Mouse (Mus musculus) retina, postnatal 7 days (tissue): ENCODE measurements around the gene Gmds.

Experiments used
- DNase-seq: peaks from one replicate; pipeline ENCODE4 v3.0.0-alpha.2; 2012; ENCODE audit warnings: low read depth, low spot score

The Gmds gene

DNA sequence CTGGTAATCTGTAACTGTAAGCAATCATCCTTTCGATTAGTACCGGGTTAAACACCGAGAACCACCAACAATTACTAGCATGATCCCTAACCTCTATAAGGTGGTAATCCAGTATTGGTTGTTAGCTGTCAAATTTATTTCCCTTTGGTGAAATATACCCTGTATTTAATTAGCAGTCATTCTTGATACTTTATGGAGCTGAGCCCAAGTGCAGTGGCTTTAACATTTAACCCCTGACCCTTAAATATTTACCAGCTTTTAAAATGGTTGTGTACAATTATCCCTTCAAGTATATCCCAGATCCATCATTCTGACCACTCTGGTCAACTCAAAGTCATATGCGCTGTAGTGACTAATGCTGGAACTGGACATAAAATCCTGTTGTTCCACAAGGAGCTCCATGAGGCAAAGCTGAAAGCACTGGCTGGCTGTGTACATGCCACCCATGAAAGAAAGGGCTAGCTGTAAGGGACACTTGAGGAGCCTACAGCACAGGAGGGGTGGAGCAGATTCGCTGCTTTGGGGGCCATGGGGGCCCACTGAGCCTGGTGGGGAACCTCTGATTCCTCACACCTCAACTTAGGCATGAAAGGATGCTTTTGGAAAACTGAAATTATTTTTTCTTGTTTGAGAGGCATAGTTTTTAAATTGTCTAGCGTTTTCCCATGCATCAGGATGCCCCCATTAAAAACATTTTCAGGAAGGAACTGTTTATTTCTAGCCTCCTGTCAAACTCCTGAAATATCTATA is 312.1 kb downstream of the Gmds start:
- no peak for DNase-seq

DNA sequence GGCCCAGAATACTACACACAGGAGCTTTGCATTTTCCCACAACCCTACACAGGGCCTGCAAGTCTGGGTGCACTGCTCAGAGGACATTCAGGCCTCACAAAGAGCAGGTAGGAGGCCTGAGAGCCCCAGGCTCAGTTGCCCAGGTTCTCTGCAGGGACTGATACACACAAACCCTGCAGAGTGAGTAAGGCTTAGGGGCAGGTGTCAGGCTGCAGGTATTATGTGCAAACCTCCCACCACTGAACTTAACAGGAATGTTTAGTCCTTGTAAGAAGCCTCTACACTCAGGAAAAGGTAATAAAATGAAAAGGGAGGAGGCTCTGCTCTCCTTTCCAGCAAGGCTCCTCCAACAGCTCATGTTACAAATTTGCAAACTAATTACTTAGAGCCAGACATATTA is 313.7 kb downstream of the Gmds start:
- DNase-seq, result no peak

DNA sequence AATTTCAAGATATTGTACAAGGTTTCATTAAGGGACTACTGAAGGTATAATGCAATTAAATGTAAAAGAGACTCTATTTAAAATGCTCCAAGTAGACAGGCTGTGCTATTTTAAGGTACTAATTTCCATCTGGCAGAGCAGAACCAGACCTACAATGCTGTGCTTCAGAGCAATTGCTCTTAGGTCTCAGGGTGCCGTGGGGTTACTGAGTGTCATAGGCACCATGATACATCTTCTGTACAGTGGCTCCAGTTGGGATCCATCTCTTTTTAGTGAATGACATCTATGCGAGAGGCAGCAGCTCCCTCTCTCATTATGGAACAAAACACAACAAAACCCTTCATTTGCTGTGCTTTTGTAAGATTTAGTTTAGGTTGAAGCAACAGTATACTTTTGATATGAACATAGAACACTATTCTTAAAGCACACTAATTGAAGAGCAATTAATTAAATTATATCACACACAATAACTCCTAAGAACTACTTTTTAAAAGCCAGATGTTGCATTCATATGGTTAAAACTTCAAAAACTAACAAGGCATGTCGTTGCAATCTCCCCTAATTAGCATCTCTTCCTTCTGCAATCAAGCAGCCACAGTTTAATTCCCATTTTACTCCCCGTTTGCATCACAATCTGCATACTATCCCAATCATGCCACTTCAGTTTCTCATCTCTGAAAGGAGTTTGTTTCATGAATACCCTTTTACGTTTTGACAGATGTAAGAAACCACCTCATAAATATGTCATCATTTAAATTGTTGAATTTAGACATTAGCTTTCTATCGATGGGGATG is 317.9 kb downstream of the Gmds start:
- DNase-seq, result no peak

DNA sequence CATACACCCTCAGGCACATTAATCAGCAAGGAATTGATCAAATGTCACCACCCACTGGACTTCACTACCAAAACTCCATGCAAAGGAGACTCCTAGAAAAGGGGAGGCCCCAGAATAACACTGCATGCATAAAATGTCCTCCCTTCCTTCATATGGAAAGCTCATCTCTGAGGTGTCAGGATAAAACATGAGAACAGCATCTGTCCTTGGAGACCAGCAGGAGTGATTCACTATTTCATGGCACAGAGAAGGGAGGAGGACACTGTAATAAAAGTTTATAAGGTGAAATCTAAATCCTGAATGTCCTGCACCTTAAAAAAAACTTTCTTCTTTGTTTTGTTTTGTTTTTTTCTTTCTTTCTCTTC is 319.3 kb downstream of the Gmds start:
- no peak for DNase-seq

DNA sequence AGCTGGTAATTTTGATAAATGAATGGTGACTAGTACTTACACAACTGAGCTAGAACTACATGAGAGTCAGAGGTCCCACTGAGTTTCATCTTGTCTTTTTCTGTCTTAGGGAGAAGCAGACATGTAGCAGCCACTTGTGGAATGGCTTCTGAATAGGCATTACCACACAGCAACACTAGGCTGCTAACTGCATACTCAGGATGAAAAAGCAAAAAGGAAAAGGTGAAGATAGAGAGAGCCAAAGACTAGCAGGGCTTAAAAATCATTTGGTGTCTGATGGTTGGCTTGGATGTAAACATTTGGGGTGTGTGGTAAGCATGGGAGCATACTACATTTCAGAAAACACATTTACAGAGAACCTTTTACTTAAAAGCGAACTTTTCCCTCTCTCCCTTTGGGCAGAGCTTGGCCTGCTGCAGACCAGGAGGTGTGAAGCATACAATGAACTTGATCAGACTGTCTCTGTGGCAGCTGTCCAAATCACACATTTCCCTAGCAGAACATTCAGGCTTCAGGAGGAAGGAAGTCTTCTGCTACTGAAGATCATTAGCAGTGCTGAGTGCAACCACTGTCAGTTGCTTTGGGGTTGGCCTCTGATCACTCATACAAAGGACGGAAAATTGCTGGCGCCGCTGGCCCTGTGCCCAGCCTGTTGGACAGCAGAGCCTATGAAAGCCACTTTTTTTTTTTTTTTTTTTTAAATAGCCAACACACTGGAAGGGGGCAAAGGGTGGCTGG is 319.9 kb downstream of the Gmds start:
- peak; percentile 11 for DNase-seq

DNA sequence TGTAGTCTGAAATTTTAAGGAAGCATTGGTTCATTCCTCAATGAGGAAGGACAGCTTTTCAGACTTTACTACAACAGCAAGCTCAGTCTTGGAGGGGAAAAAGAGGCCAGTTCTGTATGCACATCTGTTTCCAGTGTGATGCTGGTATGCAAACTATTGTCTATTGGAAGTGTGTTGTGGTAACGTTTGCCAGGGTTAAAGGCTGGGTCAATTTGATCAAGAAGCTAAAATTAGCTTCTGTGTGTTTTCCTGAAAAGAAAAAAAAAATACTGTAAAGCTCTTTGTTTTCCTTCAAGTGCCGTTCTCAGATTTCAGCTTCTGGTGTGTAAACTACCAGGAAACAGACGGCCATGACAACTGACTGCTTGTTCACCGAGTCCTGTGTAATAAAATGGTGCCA is 329.7 kb downstream of the Gmds start:
- DNase-seq, result no peak

DNA sequence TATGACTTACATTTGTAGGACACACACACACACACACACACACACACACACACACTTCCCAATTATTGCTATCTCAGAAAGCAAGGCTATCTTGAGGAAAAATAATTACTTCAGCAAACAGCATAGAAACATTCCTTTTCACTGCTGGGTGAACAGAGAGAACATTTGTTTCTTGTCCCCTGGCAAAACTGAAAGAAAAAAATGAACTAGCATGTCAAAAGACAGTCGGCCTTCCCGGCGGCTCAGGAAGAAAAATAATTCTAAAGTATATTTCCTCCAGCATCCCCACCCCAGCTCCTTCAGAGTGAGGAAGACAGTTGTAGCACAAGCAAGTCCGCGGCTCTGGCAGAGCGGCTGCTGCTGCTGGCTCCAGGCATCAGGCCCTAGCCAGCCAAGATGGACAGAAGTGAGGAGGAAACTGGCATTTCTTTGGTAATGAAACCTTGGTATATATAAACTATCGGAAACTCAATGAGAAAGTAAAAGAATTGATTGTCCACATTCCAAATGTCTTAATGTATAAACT is 330.4 kb downstream of the Gmds start:
- no peak for DNase-seq

DNA sequence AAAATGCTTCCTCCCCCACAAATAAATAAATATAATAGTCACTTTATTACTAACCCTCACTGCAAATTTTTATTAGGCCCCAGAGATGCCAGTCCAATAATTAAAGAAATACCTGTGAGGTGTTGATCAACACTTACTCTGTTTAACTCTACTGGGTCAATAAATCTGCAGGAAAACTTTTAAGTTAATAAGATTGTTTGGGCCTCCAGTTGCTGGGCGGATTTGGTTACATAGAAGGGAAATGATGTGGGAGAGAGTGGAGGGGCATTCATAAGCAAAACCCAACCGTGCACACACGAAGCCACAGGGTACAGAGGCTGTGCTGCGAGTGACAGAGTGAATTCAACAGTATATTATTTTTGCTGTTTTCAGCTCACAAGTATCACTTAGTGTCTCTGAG is 345.1 kb downstream of the Gmds start:
- no peak for DNase-seq

DNA sequence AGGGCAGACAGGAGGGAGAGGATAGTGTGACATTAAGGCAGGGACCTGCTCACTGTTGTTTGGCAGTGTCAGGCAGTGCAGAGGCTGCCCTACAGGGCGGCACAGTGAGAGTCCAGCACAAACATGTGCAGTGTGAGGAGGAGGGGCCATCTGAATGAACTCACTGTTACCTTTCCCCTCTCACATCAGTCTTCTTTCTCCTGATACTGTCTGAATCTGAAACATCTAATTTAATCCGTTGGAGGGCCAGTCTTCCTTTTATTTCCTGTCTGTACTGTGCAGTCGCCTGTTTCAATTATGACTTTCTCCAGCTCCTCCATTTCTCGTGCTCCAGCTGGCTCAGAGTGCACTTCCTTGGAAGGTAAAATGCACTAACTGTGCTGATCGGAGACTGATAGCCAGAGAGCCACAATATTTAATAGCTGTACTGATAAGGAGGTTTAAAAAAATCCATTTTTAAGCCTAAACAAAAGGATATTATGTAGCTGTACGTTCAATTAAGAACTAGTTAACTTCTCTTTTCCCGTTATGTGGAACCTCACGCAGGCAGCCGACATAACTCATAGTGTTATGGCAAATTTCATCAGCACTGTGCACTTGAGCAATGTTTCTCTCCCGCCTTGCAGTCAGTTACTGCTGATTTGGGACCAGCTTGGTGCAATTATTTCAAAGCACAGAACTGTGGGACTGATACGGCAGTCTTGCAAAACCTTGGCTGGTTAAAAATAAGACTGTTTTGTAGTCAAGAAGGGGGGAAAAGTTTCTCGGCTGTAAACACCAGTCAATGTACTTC is 345.9 kb downstream of the Gmds start:
- no peak for DNase-seq

DNA sequence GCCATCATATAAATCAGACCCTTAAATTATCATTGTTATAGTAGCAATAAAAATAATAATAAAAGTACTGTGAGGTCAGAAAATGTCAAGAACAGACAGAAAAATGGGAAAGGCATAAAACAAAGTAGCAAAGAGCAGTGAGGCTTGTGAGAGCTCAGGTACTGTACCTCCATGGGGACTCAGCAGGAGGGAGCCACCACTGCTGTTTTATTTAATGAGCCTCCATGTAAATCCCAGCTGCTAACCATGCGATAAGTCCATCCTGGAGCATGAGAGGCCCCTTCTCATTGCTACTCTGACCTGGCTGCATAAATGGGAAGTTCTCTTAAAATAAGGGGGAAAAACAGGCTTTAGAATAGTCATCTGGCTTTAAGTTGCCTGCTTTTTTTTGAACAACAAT is 357.3 kb downstream of the Gmds start:
- no peak for DNase-seq

DNA sequence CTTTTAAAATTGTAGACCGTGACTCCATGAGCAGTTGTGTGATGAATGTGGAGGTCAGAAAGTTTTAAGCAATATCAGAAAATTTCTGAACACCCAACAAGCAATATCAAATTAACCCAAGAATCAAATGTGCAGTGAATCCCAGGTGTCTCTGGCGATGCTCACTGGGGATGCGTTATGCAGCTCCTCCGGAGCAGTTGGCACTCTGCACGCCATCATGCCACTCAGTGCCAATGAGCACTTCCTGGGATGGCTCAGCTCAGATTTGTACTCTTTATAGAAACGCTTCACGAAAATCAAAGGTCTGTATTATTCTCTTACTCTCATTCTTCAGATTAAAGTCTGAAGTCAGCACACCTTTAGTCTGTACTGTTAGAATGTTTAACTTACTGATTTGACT is 360.4 kb downstream of the Gmds start:
- DNase-seq, result no peak

DNA sequence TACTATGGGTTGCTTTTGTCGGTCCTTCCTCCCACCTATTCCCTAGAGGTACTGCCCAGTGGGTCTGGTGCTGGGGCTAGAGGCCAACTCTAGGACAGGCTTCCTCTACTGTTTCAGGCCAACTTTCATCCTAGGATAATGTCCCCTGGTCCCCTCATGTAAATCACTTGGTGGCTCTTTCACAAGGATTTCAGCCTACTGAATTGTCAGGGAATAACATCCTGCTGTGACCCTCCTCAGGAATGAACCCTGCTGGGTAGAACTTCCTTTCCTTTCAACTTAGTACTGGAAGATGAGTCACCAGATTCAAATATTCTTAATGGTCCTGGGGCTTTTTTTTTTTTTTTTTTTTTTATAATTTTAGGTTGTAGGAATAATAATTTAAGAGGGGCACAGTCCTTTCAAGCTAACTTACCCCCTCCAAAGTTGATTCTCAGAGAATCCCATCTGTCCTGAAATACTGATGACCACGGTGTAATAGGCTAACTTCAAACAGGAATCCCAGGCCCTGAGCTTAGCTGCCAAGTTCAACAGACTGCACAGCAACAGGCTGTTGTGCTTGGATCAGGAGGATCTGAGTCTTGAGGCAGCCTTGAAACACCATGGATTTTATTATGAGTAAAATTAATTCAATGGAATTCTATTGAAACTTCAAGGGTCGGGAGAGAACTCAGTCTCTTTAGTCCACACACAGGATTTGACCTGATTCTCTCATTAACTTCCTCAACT is 363.6 kb downstream of the Gmds start:
- no peak for DNase-seq

DNA sequence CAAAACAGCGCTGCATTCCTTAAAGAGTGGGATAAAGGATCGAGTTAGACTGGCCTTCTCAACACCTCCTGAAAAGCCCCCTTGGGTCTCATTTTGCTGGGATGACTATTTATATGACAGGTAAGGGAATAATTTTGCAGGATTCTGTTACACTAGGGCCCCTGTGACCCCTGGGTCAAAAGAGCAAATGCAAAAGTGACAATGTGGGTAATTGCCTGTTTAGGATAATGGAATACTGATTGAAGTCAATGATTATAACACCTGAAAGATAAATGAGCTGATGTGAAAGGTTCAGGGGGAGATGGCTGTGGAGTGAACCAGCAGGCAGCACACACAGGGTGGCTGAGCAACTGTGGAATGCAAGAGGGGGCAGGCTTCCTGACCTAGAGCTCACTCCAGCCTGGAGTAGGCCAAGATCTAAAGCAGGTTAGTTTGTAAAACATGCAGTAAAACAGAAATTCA is 367.5 kb downstream of the Gmds start:
- no peak for DNase-seq

DNA sequence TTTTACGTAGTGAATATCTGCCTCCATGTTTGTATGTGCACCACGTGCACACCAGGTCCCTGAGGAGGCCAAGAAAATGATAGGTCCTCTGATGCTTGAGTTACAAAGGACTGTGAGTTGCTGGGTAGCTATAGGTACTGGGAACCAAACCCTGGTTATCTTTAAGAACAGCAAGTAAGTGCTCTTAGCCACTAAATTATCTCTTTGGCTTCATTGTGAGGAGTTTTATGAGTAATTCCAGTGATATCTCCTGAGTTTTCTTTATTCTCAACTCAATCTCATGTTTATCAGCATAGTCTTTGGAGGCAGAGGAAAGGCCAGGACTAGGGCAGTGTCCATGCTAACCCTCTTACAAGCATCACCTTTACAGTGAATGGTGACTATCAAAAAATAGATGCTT is 370.3 kb downstream of the Gmds start:
- no peak for DNase-seq

DNA sequence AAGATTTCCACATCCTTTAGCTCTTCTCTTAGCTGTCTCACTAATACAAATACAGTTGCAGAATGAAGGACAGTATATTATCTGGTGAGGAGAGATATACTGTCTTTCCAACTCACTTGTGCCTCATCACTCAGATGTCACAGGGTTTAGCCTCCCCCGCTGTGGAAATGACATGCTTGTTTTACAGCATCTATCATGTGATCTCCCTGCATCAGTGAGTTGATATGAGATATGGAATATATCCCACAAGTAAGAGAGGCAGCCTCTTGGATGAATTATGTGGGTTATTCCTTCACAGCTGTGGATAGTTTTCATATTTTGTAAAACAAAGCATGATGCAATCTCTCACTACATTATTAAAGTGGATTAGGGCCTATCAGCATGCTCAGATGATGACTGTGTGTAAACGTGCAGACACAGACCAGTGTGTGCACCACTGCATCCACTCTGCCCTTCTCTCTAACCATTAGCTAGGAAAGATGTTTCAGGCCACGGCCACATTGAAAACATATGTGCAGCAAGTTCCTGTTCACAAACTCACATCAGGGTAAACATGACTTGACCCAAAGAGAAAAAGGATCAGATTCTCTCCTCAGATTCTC is 371.5 kb downstream of the Gmds start:
- DNase-seq, result no peak

DNA sequence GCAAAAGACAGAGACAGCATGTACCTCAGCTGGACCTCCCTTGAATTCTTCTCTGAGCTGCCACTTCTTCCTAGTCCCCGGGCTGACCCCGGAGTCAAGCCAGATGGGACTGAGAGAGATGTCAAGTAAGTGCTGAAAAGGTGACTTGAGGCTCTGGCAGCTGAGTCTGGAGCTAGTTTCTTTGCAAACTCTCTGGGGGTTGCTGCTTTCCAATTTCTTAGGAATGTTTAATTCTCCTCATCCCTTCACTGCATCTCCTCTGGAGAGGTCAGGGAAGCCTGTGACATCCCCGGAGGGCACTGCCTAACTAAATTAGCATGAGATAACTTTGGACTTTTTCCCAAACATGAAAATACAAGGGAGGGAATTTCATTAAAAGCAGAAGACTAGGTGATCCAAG is 378.0 kb downstream of the Gmds start:
- no peak for DNase-seq

DNA sequence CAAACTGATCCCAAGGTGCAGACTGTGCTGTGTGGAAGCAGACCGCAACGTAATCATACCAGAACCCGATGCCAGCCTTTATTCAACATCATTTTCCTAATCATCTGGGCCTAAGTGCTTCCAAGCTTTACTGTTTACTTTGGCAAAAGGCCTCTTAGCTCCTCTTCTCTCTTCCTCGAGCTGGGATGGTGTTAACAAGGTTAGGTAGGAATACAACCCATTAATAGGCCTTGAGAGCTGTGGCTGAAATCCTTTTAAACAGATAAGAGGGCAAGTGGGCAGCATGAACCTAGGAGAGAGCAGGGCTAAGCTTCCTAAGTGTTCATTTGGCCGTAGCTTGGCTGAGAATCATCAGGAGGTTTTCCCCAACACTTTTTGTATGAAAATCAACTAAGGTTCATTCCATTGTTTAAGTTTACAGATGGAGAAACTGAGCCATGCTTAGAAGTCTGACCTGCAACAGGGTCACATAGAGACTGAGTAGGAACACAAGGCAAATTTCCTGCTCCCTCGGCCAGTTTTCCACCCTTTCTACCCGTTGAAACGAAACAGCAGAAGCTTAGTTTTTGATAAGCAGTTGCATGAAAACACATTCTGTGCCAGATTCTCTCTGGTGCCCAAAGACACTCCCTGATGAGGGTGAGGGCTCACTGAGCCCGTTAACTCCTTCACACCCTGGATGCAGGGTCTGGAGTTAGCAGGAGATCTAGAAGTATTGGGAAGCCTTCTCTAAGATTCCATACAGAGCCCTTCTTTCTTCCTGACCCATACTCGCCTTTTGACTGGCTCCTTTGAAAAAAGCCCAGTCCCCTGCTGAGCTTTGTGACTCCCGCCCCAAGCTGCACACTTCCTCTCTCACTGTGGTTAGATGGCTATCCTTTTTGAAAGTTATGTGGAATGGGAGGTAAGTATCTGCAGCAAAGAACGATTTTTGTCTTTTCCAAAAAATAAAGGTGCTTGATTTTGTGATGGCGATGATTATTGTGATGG is 379.9 kb downstream of the Gmds start:
- DNase-seq, result no peak

DNA sequence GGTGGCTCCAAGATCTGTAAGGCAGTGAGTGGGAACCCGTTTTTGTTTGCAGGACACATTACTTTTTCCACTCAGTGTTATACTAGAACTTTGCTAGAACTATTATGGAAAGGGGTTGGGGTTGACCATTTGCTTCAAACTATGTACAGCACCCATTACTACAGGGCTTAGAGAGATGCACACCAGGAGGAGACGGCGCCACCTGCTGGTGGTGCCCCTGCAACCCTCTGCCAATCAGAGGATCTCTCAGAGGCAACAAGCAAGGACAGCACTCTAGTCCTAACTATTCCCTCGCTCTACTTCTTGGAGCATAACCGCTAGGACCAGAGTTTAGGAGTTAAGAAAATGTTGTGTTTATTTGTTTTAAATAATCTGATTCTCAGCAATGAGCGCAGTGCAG is 382.0 kb downstream of the Gmds start:
- no peak for DNase-seq

DNA sequence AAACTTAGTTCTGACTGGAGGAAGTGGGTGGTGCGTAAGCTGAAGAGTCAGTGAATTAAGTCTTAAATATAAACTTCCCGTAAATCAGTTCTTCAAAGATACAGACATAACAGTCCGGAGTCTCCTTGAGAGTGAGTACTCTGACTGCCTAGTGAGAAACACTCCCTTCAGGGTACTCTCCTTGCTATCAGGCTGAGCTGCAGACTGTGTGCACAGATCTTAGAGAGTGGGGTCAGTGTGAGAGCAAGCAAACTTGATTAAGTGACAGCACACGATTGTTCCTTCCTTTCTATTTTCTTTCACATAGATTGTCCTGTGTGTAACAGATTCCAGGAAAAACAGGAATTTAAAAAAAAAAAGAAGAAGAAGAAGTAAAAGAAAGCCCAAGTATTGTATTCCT is 382.4 kb downstream of the Gmds start:
- no peak for DNase-seq
